Mouse (Mus musculus) effector memory CD4-positive, alpha-beta T cell, adult 7 months (primary cell): ENCODE results near the gene Cul4b. TPM values are rescaled to one million over a fixed set of nuclear protein-coding genes. Genes with fewer than 3 reads are reported as not detected.

ENCODE experiments used
- polyA plus RNA-seq: library from polyadenylated mRNA; unstranded; fragments of 100-300 nt; shearing (Covaris generic); gene quantifications from one replicate; pipeline ENCODE4 v1.2.1, GENCODE M21; 2017

The Cul4b gene
- polyA plus RNA-seq = 29.3 TPM

GRCm38 (mm10) chrX:38576078-38576477 is at the start of gene Cul4b:
Gene Cul4b (minus strand): TSS chrX:38576196.

GRCm38 (mm10) chrX:38600177-38600994 is 24.4 kb upstream of the Cul4b start, which contains the start of gene Mcts1:
Gene Mcts1 (plus strand): TSS chrX:38600578.

Other genes with a start within 250 kb of the Cul4b start
- 30.5 TPM for gene Lamp2, start 119.7 kb downstream of the Cul4b start, polyA plus RNA-seq
- 98.6 TPM for gene Mcts1, start 24.4 kb upstream of the Cul4b start, polyA plus RNA-seq
- gene C1galt1c1, start 58.9 kb upstream of the Cul4b start, polyA plus RNA-seq = 29.2 TPM
- gene 6030498E09Rik, start 196.5 kb upstream of the Cul4b start, polyA plus RNA-seq = not detected